Comparison of ENCODE assay signal across 9 mouse cellular contexts in the genomic region with DNA sequence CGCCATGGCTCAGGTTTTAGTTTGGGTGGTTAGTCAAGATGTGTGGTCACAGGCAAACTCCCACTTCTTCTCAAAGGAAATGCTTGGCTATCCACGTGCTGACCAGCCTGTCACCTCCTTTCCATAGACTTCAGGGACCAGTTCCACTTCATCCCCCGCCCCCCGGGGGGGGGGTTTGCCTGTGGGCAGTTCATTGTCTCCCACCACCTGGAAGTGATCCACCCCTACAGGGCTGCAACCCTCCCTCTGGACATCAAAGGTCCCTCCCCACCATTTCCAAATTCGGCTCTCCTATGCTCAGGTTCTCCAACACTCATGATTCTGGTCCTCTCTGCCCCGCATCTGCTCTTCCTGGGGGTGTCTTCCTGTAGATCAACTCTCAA. TPM values are rescaled to one million over a fixed set of nuclear protein-coding genes. Genes with fewer than 3 reads are reported as not detected.
A peak's percentile ranks its signal among the peaks of the same experiment; 100 is the strongest.
DNase-seq lines count a peak whose midpoint lies in the region; ATAC-seq lines count a peak whose summit lies in the region.
"Had no signal": no experiment of that assay in that cellular context is flagged by ENCODE, and none has a peak within 500 bp of the region (broad histone marks: within the 10 kb centered on the region; RNA-seq: fewer than 3 reads in every experiment).

No protein-coding gene starts in this region.

- 5% methylated on average over 5 of the region's 6 CpGs for WGBS in forebrain, embryonic 14.5 days
- under 1% methylated on average over 6 of the region's 6 CpGs for WGBS in limb, embryonic 15.5 days
- WGBS in stomach, embryonic 16.5 days, result 1% methylated on average over 5 of the region's 6 CpGs

- H3K9me3 ChIP-seq in forebrain, embryonic 14.5 days (replicated peaks; ENCODE audit: control insufficient read depth, low read length), result no peaks in the 10 kb centered on the region
- H3K9me3 ChIP-seq in limb, embryonic 15.5 days, result no peaks in the 10 kb centered on the region
- no peaks in the 10 kb centered on the region for H3K9me3 ChIP-seq in stomach, embryonic 16.5 days (replicated peaks; ENCODE audit: control insufficient read depth, low read length)

- peak; percentile 54 for ATAC-seq in forebrain, embryonic 14.5 days
- no peak for ATAC-seq in limb, embryonic 15.5 days (ENCODE audit: insufficient number of reproducible peaks, low FRiP score, low TSS enrichment, low read depth)
- ATAC-seq in stomach, embryonic 16.5 days (ENCODE audit: insufficient read depth, low FRiP score), result peak; percentile 27; the same call in 1 of the 2 replicates

- no peak overlapping the region for H3K27ac ChIP-seq in forebrain, embryonic 14.5 days (ENCODE audit: low read depth, low read length)
- peak overlapping the region; percentile 43; the same call in 1 of the 2 replicates for H3K27ac ChIP-seq in limb, embryonic 15.5 days
- H3K27ac ChIP-seq in stomach, embryonic 16.5 days (ENCODE audit: low read length), result peak overlapping the region; percentile 91

- H3K27me3 ChIP-seq in forebrain, embryonic 14.5 days (replicated peaks; ENCODE audit: control insufficient read depth, insufficient read depth, low read length), result no peaks in the 10 kb centered on the region
- H3K27me3 ChIP-seq in limb, embryonic 15.5 days, result 0 out of 2 replicates have a peak, but pooled peaks cover 4% of the 10 kb centered on the region
- no peaks in the 10 kb centered on the region for H3K27me3 ChIP-seq in stomach, embryonic 16.5 days (ENCODE audit: control insufficient read depth, insufficient read depth, low read length)

- H3K9ac ChIP-seq in forebrain, embryonic 14.5 days (ENCODE audit: low read length), result peak overlapping the region; percentile 78
- peak overlapping the region; percentile 54; the same call in 1 of the 2 replicates for H3K9ac ChIP-seq in limb, embryonic 15.5 days
- H3K9ac ChIP-seq in stomach, embryonic 16.5 days (ENCODE audit: low read length), result peak overlapping the region; percentile 80

- H3K4me2 ChIP-seq in forebrain, embryonic 14.5 days (ENCODE audit: low read length), result peak overlapping the region; percentile 97
- H3K4me2 ChIP-seq in limb, embryonic 15.5 days, result peak overlapping the region; percentile 96
- peak overlapping the region; percentile 69 for H3K4me2 ChIP-seq in stomach, embryonic 16.5 days (ENCODE audit: low read depth, low read length)

- no peaks in the 10 kb centered on the region for H3K36me3 ChIP-seq in forebrain, embryonic 14.5 days (ENCODE audit: control insufficient read depth, insufficient read depth, low read length)
- no peaks in the 10 kb centered on the region for H3K36me3 ChIP-seq in limb, embryonic 15.5 days
- H3K36me3 ChIP-seq in stomach, embryonic 16.5 days (ENCODE audit: control insufficient read depth, insufficient read depth, low read length), result no peaks in the 10 kb centered on the region

- peak; percentile 12 to 13 for DNase-seq in cerebellum, postnatal 14 days
- DNase-seq in cerebellum, adult 11-12 months, result no peak
- DNase-seq in 3134 (ENCODE audit: extremely low read depth, insufficient read length, low spot score), result peak; percentile 70
- peak; percentile 9 for DNase-seq in forebrain, embryonic 14.5 days (ENCODE audit: low spot score)
- DNase-seq in gastrocnemius, postnatal 25 days, result no peak
- no peak for DNase-seq in adrenal gland, postnatal 14 days

- H3K4me1 ChIP-seq in forebrain, embryonic 14.5 days (ENCODE audit: control insufficient read depth, insufficient read depth, low read length), result peaks cover 5% of the 10 kb centered on the region
- H3K4me1 ChIP-seq in limb, embryonic 15.5 days, result peaks cover 15% of the 10 kb centered on the region; the same call in 1 of the 2 replicates
- H3K4me1 ChIP-seq in stomach, embryonic 16.5 days (ENCODE audit: control insufficient read depth, insufficient read depth, low read length), result peaks cover 34% of the 10 kb centered on the region

- H3K4me3 ChIP-seq in forebrain, embryonic 14.5 days (ENCODE audit: low read depth, low read length), result peak overlapping the region; percentile 65
- peak overlapping the region; percentile 70 for H3K4me3 ChIP-seq in limb, embryonic 15.5 days
- H3K4me3 ChIP-seq in stomach, embryonic 16.5 days (replicated peaks; ENCODE audit: low read length), result peak overlapping the region; percentile 58

RNA-seq across cellular contexts. Expression of a gene that starts 33.7 kb away (rescaled TPM):
- 11.9 and 16.3 TPM in 2 replicates for polyA plus RNA-seq in forebrain, embryonic 14.5 days (2014; fragmentation: Nextera tagmentation; extraction: Ambion mirVana)
- polyA plus RNA-seq in limb, embryonic 15.5 days (2015; fragmentation: Nextera tagmentation; extraction: Ambion mirVana), result 24.7 and 26.9 TPM in 2 replicates
- 91.2 and 98.1 TPM in 2 replicates for polyA plus RNA-seq in stomach, embryonic 16.5 days (2015; fragmentation: Nextera tagmentation; extraction: Ambion mirVana)
- total RNA-seq in gastrocnemius, postnatal 25 days (2021), result 1 to 10 TPM; 1.7 to 5.9 TPM
- 18.5 and 18.6 TPM in 2 replicates for total RNA-seq in adrenal gland, postnatal 14 days (2021)
- polyA plus RNA-seq: erythroblast, embryonic 14.5 days had no signal

Comparison
In these comparisons a context has a peak if more than half of its experiments do, and no peak if none do; other contexts are left out.
1. DNase-seq: peak in cerebellum, postnatal 14 days (2 of 2), 3134 (single experiment) and forebrain, embryonic 14.5 days (single experiment); none in cerebellum, adult 11-12 months (single experiment), gastrocnemius, postnatal 25 days (single experiment) and adrenal gland, postnatal 14 days (single experiment).
2. Peak in every context shown above with its lines, with median percentiles within 50 percentile points of each other: H3K4me2 ChIP-seq, H3K4me3 ChIP-seq and H3K9ac ChIP-seq.